Mouse (Mus musculus) natural killer cell, adult 2 months (primary cell): ENCODE measurements around the gene Ifna15.
A peak's percentile ranks its signal among the peaks of the same experiment; 100 is the strongest.

Source experiments
- DNase-seq, 2 experiments: peaks; one replicate each; pipeline ENCODE4 v3.0.0; 2022; ENCODE audit warnings: low spot score in 2 of 2

The Ifna15 gene

GRCm38 (mm10) chr4:88514403-88514802 is 43.6 kb downstream of the Ifna15 start:
- DNase-seq: peak in 1 of 2 experiments; percentile 16

GRCm38 (mm10) chr4:88513743-88514142 is 44.3 kb downstream of the Ifna15 start:
- DNase-seq: no peak
